Mouse (Mus musculus) limb, embryonic 10.5 days (tissue): ENCODE data around the gene Zfp600. TPM values are rescaled to one million over a fixed set of nuclear protein-coding genes. Genes with fewer than 3 reads are reported as not detected.
"Not testable (repeated sequence)": the region's sequence is repeated elsewhere in the genome, so short reads cannot be mapped to it uniquely, and the experiment has no call there.

Source experiments
- DNase-seq: peaks from one replicate; pipeline ENCODE4 v3.0.0-alpha.2; 2017; ENCODE audit warnings: low spot score
- H3K27ac ChIP-seq: fragments of 300-500 bp; sonication (generic); 2 replicates; pipeline ENCODE4 v1.5.1; 2016; ENCODE audit warnings: mild to moderate bottlenecking
- H3K27me3 ChIP-seq: fragments of 300-500 bp; sonication (generic); 2 replicates; pipeline ENCODE4 v1.6.1; 2016; ENCODE audit warnings: low read depth, mild to moderate bottlenecking; ENCODE audit not compliant: poor library complexity, severe bottlenecking
- H3K36me3 ChIP-seq: fragments of 300-500 bp; sonication (generic); 2 replicates; pipeline ENCODE4 v1.6.1; 2016; ENCODE audit warnings: mild to moderate bottlenecking, moderate library complexity
- H3K4me1 ChIP-seq: fragments of 300-500 bp; sonication (generic); 2 replicates; pipeline ENCODE4 v1.6.1; 2016
- H3K4me3 ChIP-seq: fragments of 300-500 bp; sonication (generic); 2 replicates; pipeline ENCODE4 v1.5.1; 2016; ENCODE audit warnings: mild to moderate bottlenecking, moderate library complexity
- H3K9me3 ChIP-seq: fragments of 300-500 bp; sonication (generic); replicated peaks from 2 replicates; pipeline ENCODE4 v1.6.1; 2016; ENCODE audit warnings: mild to moderate bottlenecking
- WGBS: fragments of 180-500 bp; shearing (Covaris S2); methylation state at CpG from one replicate; pipeline ENCODE4 v1.1.7; 2016; 5-methylcytosine and 5-hydroxymethylcytosine counted together
- polyA plus RNA-seq: library from polyadenylated mRNA; unstranded; fragments of >200 nt; fragmentation: Nextera tagmentation; extraction: Ambion mirVana; gene quantifications from 2 replicates; pipeline ENCODE4 v1.2.1, GENCODE M21; 2016

Gene Zfp600
- polyA plus RNA-seq, result not detected in 2 replicates

- no CpG with 5 or more reads among the region's 6 CpGs for WGBS
- not testable (repeated sequence) for H3K4me1 ChIP-seq, H3K36me3 ChIP-seq, DNase-seq, H3K27ac ChIP-seq, H3K9me3 ChIP-seq, H3K27me3 ChIP-seq, H3K4me3 ChIP-seq
Observed at GRCm38 (mm10) chr4:146156524-146156923, at the start of gene Zfp600. Zfp600 (plus strand) TSS chr4:146156824.

- DNase-seq, H3K4me3 ChIP-seq, H3K4me1 ChIP-seq, H3K27me3 ChIP-seq, H3K9me3 ChIP-seq, H3K36me3 ChIP-seq, H3K27ac ChIP-seq: not testable (repeated sequence)
- 88% methylated on average over 4 of the region's 4 CpGs for WGBS
Observed at GRCm38 (mm10) chr4:146162893-146163292, 6.3 kb downstream of the Zfp600 start.

- WGBS, result 84% methylated on average over 3 of the region's 3 CpGs
- not testable (repeated sequence) for DNase-seq, H3K4me3 ChIP-seq, H3K27ac ChIP-seq, H3K27me3 ChIP-seq, H3K4me1 ChIP-seq, H3K36me3 ChIP-seq
- peaks cover 14% of the 10 kb centered on the region for H3K9me3 ChIP-seq
Observed at GRCm38 (mm10) chr4:146167202-146167832, 10.7 kb downstream of the Zfp600 start.

GRCm38 (mm10) chr4:146167879-146168532 is 11.4 kb downstream of the Zfp600 start:
- H3K27me3 ChIP-seq, DNase-seq, H3K27ac ChIP-seq, H3K4me3 ChIP-seq, H3K4me1 ChIP-seq, H3K36me3 ChIP-seq: not testable (repeated sequence)
- WGBS, result 88% methylated on average over 10 of the region's 10 CpGs
- peaks cover 14% of the 10 kb centered on the region for H3K9me3 ChIP-seq

GRCm38 (mm10) chr4:146168730-146169215 is 12.1 kb downstream of the Zfp600 start:
- not testable (repeated sequence) for H3K4me3 ChIP-seq, DNase-seq
- WGBS, result no CpG with 5 or more reads among the region's 2 CpGs

GRCm38 (mm10) chr4:146173378-146174226 is 17.0 kb downstream of the Zfp600 start:
- H3K4me3 ChIP-seq, H3K36me3 ChIP-seq, H3K27ac ChIP-seq, H3K4me1 ChIP-seq, H3K27me3 ChIP-seq: not testable (repeated sequence)
- 69% methylated on average over 4 of the region's 4 CpGs for WGBS
- H3K9me3 ChIP-seq, result peaks cover 11% of the 10 kb centered on the region
- DNase-seq, result peak; percentile 29

More at GRCm38 (mm10) chr4:146168730-146169215, 12.1 kb downstream of the Zfp600 start:
- H3K9me3 ChIP-seq, result peaks cover 18% of the 10 kb centered on the region
- H3K27ac ChIP-seq, H3K36me3 ChIP-seq, H3K27me3 ChIP-seq, H3K4me1 ChIP-seq: not testable (repeated sequence)

GRCm38 (mm10) chr4:146204357-146204756 is 47.7 kb downstream of the Zfp600 start:
- H3K36me3 ChIP-seq, H3K4me1 ChIP-seq, DNase-seq, H3K27me3 ChIP-seq, H3K27ac ChIP-seq, H3K9me3 ChIP-seq, H3K4me3 ChIP-seq: not testable (repeated sequence)
- 87% methylated on average over 2 of the region's 2 CpGs for WGBS

- not testable (repeated sequence) for H3K27ac ChIP-seq, H3K27me3 ChIP-seq, H3K4me1 ChIP-seq, H3K4me3 ChIP-seq, H3K36me3 ChIP-seq, DNase-seq, H3K9me3 ChIP-seq
- 4% methylated on average over 26 of the region's 113 CpGs for WGBS
Observed at GRCm38 (mm10) chr4:146239252-146240244, 82.9 kb downstream of the Zfp600 start.

GRCm38 (mm10) chr4:146242119-146242518 is 85.5 kb downstream of the Zfp600 start:
- H3K4me1 ChIP-seq, H3K9me3 ChIP-seq, H3K36me3 ChIP-seq, H3K27me3 ChIP-seq, H3K27ac ChIP-seq, H3K4me3 ChIP-seq, DNase-seq: not testable (repeated sequence)
- WGBS, result 60% methylated on average over 5 of the region's 5 CpGs

Other genes starting within 250 kb of the Zfp600 start
- gene Zfp987, start 59.5 kb upstream of the Zfp600 start, polyA plus RNA-seq, result 0.09 TPM in 2 replicates